Mouse (Mus musculus) hindbrain, embryonic 11.5 days (tissue): ENCODE measurements around the gene Icam1. TPM values are rescaled to one million over a fixed set of nuclear protein-coding genes. Genes with fewer than 3 reads are reported as not detected.
"Not testable (repeated sequence)": the region's sequence is repeated elsewhere in the genome, so short reads cannot be mapped to it uniquely, and the experiment has no call there.

Experiments used
- ATAC-seq: fragments of 200-750 bp; cut with Nextera tagmentation; 2 replicates; pipeline ENCODE4 v1.8.0; 2017; ENCODE audit warnings: mild to moderate bottlenecking, moderate TSS enrichment, moderate library complexity; ENCODE audit not compliant: low FRiP score
- DNase-seq: peaks from one replicate; pipeline ENCODE4 v3.0.0-alpha.2; 2015; ENCODE audit warnings: low spot score
- H3K27ac ChIP-seq: fragments of 300-500 bp; sonication (generic); 2 replicates; pipeline ENCODE4 v1.5.1; 2014; ENCODE audit warnings: mild to moderate bottlenecking, low read depth, low read length
- H3K27me3 ChIP-seq: fragments of 300-500 bp; sonication (generic); 2 replicates; pipeline ENCODE4 v1.6.1; 2014; ENCODE audit warnings: mild to moderate bottlenecking, low read length, moderate library complexity, mixed read lengths; ENCODE audit not compliant: control insufficient read depth, insufficient read depth
- H3K36me3 ChIP-seq: fragments of 300-500 bp; sonication (generic); 2 replicates; pipeline ENCODE4 v1.6.1; 2014; ENCODE audit warnings: mild to moderate bottlenecking, low read length, moderate library complexity, mixed read lengths; ENCODE audit not compliant: control insufficient read depth, insufficient read depth
- H3K4me1 ChIP-seq: fragments of 300-500 bp; sonication (generic); replicated peaks from 2 replicates; pipeline ENCODE4 v1.6.1; 2014; ENCODE audit warnings: low read length, mixed read lengths; ENCODE audit not compliant: control insufficient read depth, insufficient read depth
- H3K4me2 ChIP-seq: fragments of 300-500 bp; sonication (generic); replicated peaks from 2 replicates; pipeline ENCODE4 v1.6.1; 2014; ENCODE audit warnings: mild to moderate bottlenecking, low read depth, low read length
- H3K4me3 ChIP-seq: fragments of 300-500 bp; sonication (generic); 2 replicates; pipeline ENCODE4 v1.5.1; 2014; ENCODE audit warnings: low read depth, low read length
- H3K9ac ChIP-seq: fragments of 300-500 bp; sonication (generic); 2 replicates; pipeline ENCODE4 v1.6.1; 2014; ENCODE audit warnings: low read depth, low read length
- H3K9me3 ChIP-seq: fragments of 300-500 bp; sonication (generic); 2 replicates; pipeline ENCODE4 v1.6.1; 2016; ENCODE audit warnings: low read length; ENCODE audit not compliant: control insufficient read depth
- WGBS: fragments of 180-500 bp; shearing (Covaris S2); extraction: QIAGEN DNeasy Blood & Tissue Kit; methylation state at CpG from one replicate; pipeline ENCODE4 v1.1.7; 2014; 5-methylcytosine and 5-hydroxymethylcytosine counted together
- polyA plus RNA-seq: library from polyadenylated mRNA; unstranded; fragments of >200 nt; fragmentation: Nextera tagmentation; extraction: Ambion mirVana; gene quantifications from 2 replicates; pipeline ENCODE4 v1.2.1, GENCODE M21; 2014

Gene Icam1
- polyA plus RNA-seq, 1 experiment from 2014 or later: 4.3 TPM

DNA sequence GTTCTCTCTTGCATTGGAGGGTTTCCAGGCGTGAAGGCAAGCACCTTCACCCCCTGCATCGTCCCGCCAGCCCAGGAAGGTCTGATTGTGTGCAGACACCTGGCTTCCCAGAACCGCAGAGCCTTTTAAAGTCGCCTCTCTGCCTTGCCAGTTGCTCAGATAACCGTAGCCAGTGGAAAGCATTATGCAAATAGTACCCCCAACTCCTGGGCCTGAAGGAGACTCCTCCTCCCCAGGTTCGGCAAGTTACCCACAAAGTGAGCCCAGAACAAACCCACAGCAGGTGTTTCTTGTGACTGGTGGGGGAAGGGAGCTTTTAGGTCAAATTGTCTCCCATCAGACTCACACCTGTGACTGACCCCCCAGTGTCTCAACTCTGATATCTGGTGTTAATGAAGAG lies 27.8 kb upstream of the Icam1 start:
- 26% methylated on average over 7 of the region's 7 CpGs for WGBS
- ATAC-seq: no peak
- no peak overlapping the region for H3K27ac ChIP-seq
- no peak for DNase-seq
- H3K4me3 ChIP-seq: no peak overlapping the region
- H3K36me3 ChIP-seq: no peaks in the 10 kb centered on the region
- H3K4me1 ChIP-seq: no peaks in the 10 kb centered on the region
- no peaks in the 10 kb centered on the region for H3K27me3 ChIP-seq
- H3K9ac ChIP-seq: no peak overlapping the region
- no peaks in the 10 kb centered on the region for H3K9me3 ChIP-seq
- no peak overlapping the region for H3K4me2 ChIP-seq

DNA sequence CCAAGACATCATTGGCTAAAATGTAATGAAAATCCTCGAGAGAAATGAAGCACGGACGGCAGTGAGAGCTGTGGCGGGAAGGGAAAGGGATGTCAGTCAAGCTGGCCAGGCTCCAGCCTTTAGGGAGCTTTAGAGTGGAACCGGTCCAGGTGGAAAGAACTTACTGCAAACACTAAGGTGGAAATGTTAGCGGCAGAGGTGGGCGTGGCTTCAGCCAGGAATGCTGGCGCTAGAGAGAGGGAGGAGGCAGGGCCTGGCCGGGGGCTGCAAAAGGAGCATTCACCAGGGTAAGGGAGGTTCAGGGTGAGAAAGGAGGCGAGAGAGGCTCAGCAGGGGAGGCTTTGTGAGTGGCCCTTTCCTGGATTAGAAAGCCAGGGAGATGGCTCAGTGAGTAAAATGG lies 24.9 kb upstream of the Icam1 start:
- ATAC-seq (no peak), DNase-seq (peak; percentile 27)
- Histone ChIP-seq H3K9ac (no peak overlapping the region), H3K4me1 (no peaks in the 10 kb centered on the region), H3K4me2 (no peak overlapping the region), H3K27me3 (no peaks in the 10 kb centered on the region), H3K4me3 (no peak overlapping the region), H3K36me3 (no peaks in the 10 kb centered on the region), H3K27ac (no peak overlapping the region), H3K9me3 (no peaks in the 10 kb centered on the region)
- WGBS: 3% methylated on average over 10 of the region's 10 CpGs

DNA sequence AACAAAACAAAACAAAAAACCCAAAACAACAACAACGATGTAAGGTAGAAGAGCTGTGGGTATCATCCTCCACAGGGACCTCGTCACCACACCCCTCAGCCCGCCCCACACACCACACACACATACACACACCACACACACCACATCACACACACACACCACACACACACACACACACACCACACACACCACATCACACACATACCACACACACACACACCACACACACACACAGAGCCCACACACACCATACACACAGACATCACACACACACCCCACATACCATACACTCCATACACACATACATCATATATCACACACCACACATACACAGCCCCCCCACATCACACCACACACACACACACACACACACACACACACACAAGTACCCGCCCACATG lies 24.2 kb upstream of the Icam1 start:
- no peak overlapping the region for H3K4me3 ChIP-seq
- H3K9ac ChIP-seq: no peak overlapping the region
- no peaks in the 10 kb centered on the region for H3K9me3 ChIP-seq
- H3K27me3 ChIP-seq: no peaks in the 10 kb centered on the region
- no peaks in the 10 kb centered on the region for H3K4me1 ChIP-seq
- no peak for DNase-seq
- ATAC-seq: no peak
- no peaks in the 10 kb centered on the region for H3K36me3 ChIP-seq
- 91% methylated on average over 4 of the region's 4 CpGs for WGBS
- H3K27ac ChIP-seq: no peak overlapping the region
- H3K4me2 ChIP-seq: no peak overlapping the region

DNA sequence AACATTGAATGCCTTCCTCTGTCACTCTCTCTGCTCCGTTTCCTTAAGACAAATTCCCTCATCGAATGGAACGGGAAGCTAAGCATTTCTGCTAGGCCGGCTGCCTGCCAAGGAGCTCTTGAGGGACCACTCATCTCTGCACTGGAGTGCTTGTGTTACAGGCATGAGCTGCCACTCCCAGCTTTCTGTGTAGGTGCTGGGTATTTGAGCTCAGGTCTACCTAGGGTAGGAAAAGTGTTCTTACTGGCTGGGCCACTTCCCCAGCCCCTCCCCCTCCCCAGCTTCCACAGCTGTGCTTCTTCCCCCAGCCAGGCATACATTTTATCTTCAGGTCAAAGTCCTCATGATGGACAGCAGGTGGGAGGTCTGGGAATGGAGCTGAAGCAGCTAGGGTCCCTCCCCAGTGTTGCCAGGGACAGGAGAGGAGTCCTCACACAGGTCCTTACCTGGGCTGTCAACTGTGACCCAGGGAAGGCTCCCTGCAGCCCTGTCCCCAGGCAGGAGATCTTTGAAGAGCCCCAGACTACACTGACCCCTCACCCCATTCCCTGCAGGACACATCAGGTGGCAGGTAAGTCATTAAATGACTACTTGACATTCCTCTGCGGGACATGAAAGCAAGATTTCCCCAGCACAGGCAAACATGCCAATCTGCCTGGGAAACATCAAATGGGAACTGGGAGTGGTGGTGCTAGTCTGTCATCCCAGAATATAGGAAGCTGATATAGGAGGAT lies 22.5 kb upstream of the Icam1 start:
- DNase-seq (no peak), ATAC-seq (no peak)
- 59% methylated on average over 5 of the region's 5 CpGs for WGBS
- H3K4me2 ChIP-seq: no peak overlapping the region
- H3K9ac ChIP-seq: no peak overlapping the region
- no peaks in the 10 kb centered on the region for H3K9me3 ChIP-seq
- no peaks in the 10 kb centered on the region for H3K36me3 ChIP-seq
- H3K4me1 ChIP-seq: no peaks in the 10 kb centered on the region
- H3K27ac ChIP-seq: no peak overlapping the region
- H3K27me3 ChIP-seq: no peaks in the 10 kb centered on the region
- no peak overlapping the region for H3K4me3 ChIP-seq

DNA sequence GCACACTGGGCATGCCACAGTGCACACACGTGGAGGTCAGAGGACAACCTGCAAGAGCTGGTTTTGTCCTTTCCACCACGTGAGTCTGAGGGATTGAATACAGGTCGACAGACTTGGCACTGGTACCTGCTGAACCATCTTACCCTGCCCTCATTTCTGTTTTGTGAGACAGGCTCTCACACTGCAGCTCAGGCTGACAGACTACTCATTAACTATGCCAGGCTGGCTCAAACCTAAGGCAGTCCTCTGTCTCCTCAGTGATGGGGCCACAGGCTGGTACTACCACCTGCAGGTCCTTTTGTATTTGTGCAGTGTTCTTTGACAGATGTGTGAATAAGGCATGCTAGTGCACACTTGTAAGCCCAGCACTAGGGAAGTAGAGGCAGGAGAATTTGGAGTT lies 20.7 kb upstream of the Icam1 start:
- no peaks in the 10 kb centered on the region for H3K27me3 ChIP-seq
- no peaks in the 10 kb centered on the region for H3K4me1 ChIP-seq
- no peak overlapping the region for H3K9ac ChIP-seq
- DNase-seq (no peak), ATAC-seq (no peak)
- no peaks in the 10 kb centered on the region for H3K36me3 ChIP-seq
- H3K9me3 ChIP-seq: no peaks in the 10 kb centered on the region
- no peak overlapping the region for H3K4me2 ChIP-seq
- no peak overlapping the region for H3K4me3 ChIP-seq
- 69% methylated on average over 3 of the region's 3 CpGs for WGBS
- H3K27ac ChIP-seq: no peak overlapping the region

DNA sequence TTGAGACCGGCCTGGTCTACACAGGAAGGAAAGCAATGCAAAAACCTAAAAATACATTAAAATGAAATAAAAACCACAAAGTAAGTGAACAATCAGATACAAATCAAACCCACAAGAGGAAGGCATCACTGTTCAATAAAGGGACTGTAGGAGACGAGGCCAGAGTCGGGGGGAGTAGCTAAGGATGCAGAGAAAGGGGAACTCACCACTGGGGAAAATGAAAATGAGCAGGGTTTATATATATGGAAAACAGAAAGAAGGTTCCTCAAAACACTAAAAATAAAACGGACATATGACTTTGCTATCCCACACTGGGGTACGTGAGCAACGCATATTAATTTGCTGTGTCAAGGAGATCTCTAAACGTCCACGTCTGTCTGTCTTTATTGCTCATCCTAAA lies 18.7 kb upstream of the Icam1 start:
- Histone ChIP-seq H3K9me3 (no peaks in the 10 kb centered on the region), H3K27ac (no peak overlapping the region), H3K36me3 (no peaks in the 10 kb centered on the region), H3K4me2 (no peak overlapping the region), H3K9ac (no peak overlapping the region), H3K27me3 (no peaks in the 10 kb centered on the region), H3K4me3 (no peak overlapping the region), H3K4me1 (no peaks in the 10 kb centered on the region)
- 88% methylated on average over 8 of the region's 8 CpGs for WGBS
- no peak for DNase-seq
- no peak for ATAC-seq

DNA sequence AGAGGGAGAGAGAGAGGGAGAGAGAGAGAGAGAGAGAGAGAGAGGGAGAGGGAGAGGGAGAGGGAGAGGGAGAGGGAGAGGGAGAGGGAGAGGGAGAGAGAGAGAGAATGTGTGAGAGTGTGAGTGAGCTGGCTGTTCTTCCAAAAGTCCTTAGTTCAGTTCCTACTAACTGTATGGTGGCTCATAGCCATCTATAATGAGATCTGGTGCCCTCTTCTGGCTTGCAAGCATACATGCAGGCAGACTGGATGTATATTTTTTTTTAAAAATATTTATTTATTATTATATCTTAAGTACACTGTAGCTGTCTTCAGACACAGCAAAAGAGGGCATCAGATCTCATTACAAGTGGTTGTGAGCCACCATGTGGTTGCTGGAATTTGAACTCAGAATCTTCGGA lies 17.4 kb upstream of the Icam1 start:
- not testable (repeated sequence) for H3K36me3 ChIP-seq, H3K4me2 ChIP-seq, H3K9ac ChIP-seq, H3K4me3 ChIP-seq, H3K27ac ChIP-seq, DNase-seq, H3K9me3 ChIP-seq, ATAC-seq, H3K4me1 ChIP-seq, H3K27me3 ChIP-seq
- whole genome bisulfite sequencing: 88% methylated on average over 1 of the region's 1 CpGs

DNA sequence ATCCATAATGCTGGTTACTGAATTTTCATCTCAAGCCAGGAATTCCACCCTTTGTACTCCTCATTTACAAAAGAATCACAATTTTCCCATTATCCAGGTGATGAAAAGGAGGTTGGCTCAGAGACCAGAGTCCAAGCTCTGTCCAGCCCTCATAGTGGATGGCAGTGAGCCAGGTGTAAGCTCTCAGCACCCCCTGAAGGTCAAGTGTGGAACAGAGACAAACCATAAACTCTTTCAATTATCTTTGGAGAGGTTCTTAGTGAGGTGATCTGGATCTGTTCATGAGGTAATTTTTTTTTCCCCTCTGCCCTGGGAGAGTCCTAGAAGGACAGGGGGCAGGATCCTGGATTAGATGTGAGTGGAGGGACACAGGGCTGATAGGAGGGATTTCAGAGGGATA lies 15.0 kb upstream of the Icam1 start:
- Histone ChIP-seq H3K27me3 (no peaks in the 10 kb centered on the region), H3K36me3 (no peaks in the 10 kb centered on the region), H3K4me2 (no peak overlapping the region), H3K4me1 (no peaks in the 10 kb centered on the region), H3K9me3 (no peaks in the 10 kb centered on the region), H3K9ac (no peak overlapping the region), H3K27ac (no peak overlapping the region), H3K4me3 (no peak overlapping the region)
- DNase-seq (no peak), ATAC-seq (no peak)

DNA sequence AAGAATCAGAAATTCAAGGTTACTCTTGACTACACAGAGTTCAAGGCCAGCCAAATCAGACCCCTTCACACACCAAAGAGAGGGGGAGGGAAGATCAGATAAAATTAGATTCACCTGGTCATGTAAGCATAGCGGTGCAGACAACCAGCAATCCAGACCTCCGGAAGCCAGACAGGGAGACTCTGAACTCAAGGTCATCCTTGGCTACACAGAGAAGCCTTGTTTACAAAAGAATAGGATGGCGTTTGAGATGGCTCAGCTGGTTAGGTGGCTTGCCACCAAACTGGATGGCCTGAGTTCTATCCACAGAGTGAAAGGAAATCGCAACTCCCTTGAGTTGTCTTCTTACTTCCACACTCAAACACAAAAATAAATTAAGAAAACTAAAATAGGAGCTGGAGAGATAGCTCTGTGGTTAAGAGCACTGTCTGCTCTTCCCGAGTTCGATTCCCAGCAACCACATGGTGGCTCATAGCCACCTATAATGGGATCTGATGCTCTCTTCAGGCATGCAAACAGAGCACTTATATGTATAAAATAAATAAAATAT lies 14.1 kb upstream of the Icam1 start:
- no peak overlapping the region for H3K9ac ChIP-seq
- no peak overlapping the region for H3K4me3 ChIP-seq
- H3K27ac ChIP-seq: no peak overlapping the region
- DNase-seq (no peak), ATAC-seq (no peak)
- H3K4me1 ChIP-seq: no peaks in the 10 kb centered on the region
- no peaks in the 10 kb centered on the region for H3K9me3 ChIP-seq
- no peaks in the 10 kb centered on the region for H3K36me3 ChIP-seq
- no peaks in the 10 kb centered on the region for H3K27me3 ChIP-seq
- 73% methylated on average over 6 of the region's 6 CpGs for WGBS
- H3K4me2 ChIP-seq: no peak overlapping the region
